Mouse (Mus musculus): ENCODE measurements around the gene Olfr556. TPM values are rescaled to one million over a fixed set of nuclear protein-coding genes. Genes with fewer than 3 reads are reported as not detected.
A peak's percentile ranks its signal among the peaks of the same experiment; 100 is the strongest.
"Not testable (repeated sequence)": the region's sequence is repeated elsewhere in the genome, so short reads cannot be mapped to it uniquely, and the experiment has no call there.

Gene Olfr556
- not detected in 2 replicates for polyA plus RNA-seq (2012; rRNA removed)

DNA sequence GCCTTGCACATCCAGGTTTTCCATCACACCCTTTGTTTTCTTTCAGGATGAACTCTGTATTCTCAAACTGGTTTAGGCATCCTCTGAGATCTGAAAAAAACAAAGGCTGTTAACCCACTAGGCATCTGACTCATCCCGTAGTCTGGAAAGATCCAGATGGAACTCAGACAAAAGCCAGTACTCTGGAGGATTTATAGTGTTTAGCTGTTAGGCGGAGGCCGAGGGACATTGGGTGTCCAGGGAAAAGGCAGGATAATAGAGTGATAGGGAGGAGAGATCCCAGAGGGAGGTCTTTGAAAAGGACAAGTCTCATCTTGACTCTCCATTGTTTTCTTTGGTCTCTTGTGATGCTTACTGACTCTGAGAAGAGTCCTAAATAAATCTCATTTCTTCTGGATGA lies at the start of gene Olfr556:
Gene Olfr556 (plus strand): TSS at position 301 of the 400 bp plus-strand sequence.
- TF ChIP-seq POLR2A (IDR thresholded peaks at IDR 0.05; ENCODE audit: borderline replicate concordance, extremely low read depth, insufficient read depth, insufficient read length, poor library complexity, severe bottlenecking) (no peak), CTCF (IDR thresholded peaks at IDR 0.05; ENCODE audit: borderline replicate concordance, extremely low read depth, insufficient read depth, insufficient read length) (no peak)
- no peak for DNase-seq (ENCODE audit: low read depth)

DNA sequence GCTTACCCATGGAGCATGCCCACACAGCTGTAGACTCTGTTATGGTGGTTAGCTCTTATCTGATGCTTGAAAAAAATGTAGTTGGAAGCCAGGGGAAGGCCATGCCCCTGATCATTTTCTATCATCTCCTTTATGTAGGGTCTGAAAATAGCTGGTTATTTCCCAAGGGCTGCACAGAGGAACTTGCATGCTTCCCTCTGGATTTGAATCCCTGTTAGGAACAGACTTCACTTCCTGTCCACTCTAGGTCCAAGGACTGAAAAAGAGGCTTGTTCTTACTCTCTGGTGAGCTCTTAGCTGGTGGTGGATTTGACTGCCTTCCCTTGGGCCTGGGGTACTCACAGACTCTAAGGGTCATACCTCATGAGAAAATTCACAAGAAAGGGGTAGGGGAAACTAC lies 46.6 kb upstream of the Olfr556 start, which contains the start of gene Olfr553:
Gene Olfr553 (minus strand): TSS at position 101 of the 400 bp plus-strand sequence.
- TF ChIP-seq CTCF (IDR thresholded peaks at IDR 0.05; ENCODE audit: borderline replicate concordance, extremely low read depth, insufficient read depth, insufficient read length) (no peak), POLR2A (IDR thresholded peaks at IDR 0.05; ENCODE audit: borderline replicate concordance, extremely low read depth, insufficient read depth, insufficient read length, poor library complexity, severe bottlenecking) (no peak)

GRCm38 (mm10) chr7:102619608-102620007 lies 45.1 kb upstream of the Olfr556 start:
- no peak for TF ChIP-seq POLR2A (IDR thresholded peaks at IDR 0.05; ENCODE audit: borderline replicate concordance, extremely low read depth, insufficient read depth, insufficient read length, poor library complexity, severe bottlenecking)
- TF ChIP-seq CTCF (IDR thresholded peaks at IDR 0.05; ENCODE audit: borderline replicate concordance, extremely low read depth, insufficient read depth, insufficient read length) = no peak
- DNase-seq (ENCODE audit: low read depth) = peak; percentile 25

More for the DNA sequence above, 46.6 kb upstream of the Olfr556 start, which contains the start of gene Olfr553:
- no peak for DNase-seq (ENCODE audit: low read depth)

DNA sequence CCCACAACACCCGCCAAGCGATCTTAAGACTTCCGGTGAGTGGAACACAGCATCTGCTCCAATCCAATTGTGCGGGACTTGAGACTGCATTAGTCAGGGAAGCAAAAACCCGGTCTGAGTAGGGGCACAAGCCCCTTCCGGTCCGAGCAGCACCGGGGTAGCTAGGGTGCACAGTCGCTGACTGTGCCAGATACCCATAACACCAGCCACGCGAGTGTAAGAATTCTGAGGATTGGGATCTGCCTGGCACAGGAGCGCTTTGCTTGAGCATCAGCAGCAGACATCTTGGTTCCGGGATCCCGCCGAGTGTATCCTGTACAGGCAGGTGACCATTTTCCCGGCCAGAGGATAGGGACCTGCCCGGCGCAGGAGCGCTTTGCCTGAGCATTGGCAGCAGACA lies 44.3 kb upstream of the Olfr556 start:
- DNase-seq (ENCODE audit: low read depth) = not testable (repeated sequence)

DNA sequence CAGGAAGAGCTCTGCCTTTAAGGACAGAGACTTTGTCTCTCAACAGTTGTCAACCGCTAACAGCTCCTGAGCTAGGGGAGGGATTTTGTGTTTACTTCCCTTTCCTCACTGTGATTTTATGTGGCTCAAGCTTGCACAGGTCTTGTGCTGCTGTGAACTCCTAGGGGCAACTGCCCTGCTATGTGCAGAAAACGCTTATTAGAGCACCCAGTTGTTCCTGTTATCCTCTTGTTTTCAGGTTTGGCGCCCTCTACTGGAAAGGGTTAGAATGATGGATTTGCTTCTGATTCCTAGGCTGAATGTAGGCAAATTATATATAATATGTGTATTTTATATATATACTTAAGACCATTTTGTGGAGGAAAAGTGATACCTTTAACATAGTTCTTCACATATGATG lies 28.0 kb upstream of the Olfr556 start:
- TF ChIP-seq POLR2A (IDR thresholded peaks at IDR 0.05; ENCODE audit: borderline replicate concordance, extremely low read depth, insufficient read depth, insufficient read length, poor library complexity, severe bottlenecking) (no peak), CTCF (IDR thresholded peaks at IDR 0.05; ENCODE audit: borderline replicate concordance, extremely low read depth, insufficient read depth, insufficient read length) (peak; percentile 16; the same call in 1 of the 2 replicates)
- DNase-seq (ENCODE audit: low read depth) = peak; percentile 47

- TF ChIP-seq POLR2A (IDR thresholded peaks at IDR 0.05; ENCODE audit: borderline replicate concordance, extremely low read depth, insufficient read depth, insufficient read length, poor library complexity, severe bottlenecking) (no peak), CTCF (IDR thresholded peaks at IDR 0.05; ENCODE audit: borderline replicate concordance, extremely low read depth, insufficient read depth, insufficient read length) (no peak)
- DNase-seq (ENCODE audit: low read depth) = no peak
Measured at GRCm38 (mm10) chr7:102638132-102638531, 26.6 kb upstream of the Olfr556 start, which contains the start of gene Olfr554. Gene Olfr554, plus strand, starts transcription at chr7:102638432.

DNA sequence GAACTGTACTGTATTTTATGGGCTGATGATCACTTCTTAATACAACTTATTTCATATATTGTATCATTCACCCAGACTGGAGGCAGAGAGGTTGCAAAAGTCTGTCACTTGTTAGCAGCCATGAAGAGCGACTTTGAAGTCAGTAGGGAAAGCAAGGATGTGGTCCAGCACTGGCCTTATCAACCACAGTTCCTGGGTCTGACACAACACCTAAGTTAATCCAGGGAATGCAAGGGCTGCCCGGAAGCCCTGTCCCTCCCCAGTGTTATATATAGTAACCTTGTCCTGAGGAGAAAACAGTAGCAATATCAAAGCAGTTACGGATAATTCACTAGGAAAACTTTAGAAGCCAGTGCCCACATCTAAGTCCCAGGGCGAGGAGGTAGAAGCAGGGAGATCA lies 19.8 kb upstream of the Olfr556 start:
- DNase-seq (ENCODE audit: low read depth) = not testable (repeated sequence)

GRCm38 (mm10) chr7:102658523-102658922 lies 6.2 kb upstream of the Olfr556 start, which contains the start of gene Olfr555:
Gene Olfr555, plus strand, starts transcription at chr7:102658823.
- DNase-seq (ENCODE audit: low read depth) = no peak
- TF ChIP-seq CTCF (IDR thresholded peaks at IDR 0.05; ENCODE audit: borderline replicate concordance, extremely low read depth, insufficient read depth, insufficient read length) = no peak
- TF ChIP-seq POLR2A (IDR thresholded peaks at IDR 0.05; ENCODE audit: borderline replicate concordance, extremely low read depth, insufficient read depth, insufficient read length, poor library complexity, severe bottlenecking) = no peak

DNA sequence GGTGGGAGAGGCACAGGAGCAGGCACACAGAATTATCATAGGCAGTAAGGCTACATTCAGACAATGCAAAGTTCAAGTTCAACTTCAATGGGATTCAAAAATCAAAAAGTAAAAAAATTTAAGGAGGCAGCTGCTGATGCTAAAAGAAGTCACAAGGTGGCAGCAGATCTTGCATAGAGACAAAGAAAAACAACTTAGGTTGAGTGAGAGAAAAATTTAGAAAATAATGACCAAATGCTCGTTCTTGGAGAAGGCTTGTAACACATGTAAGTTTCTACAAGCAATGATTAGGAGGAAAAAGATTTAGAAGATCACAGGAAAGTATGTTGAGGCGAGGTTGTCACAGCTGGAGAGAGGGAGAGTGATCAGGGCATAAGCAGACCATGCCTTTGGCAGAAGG lies 679 bp downstream of the Olfr556 start:
- TF ChIP-seq POLR2A (IDR thresholded peaks at IDR 0.05; ENCODE audit: borderline replicate concordance, extremely low read depth, insufficient read depth, insufficient read length, poor library complexity, severe bottlenecking) = no peak
- no peak for TF ChIP-seq CTCF (IDR thresholded peaks at IDR 0.05; ENCODE audit: borderline replicate concordance, extremely low read depth, insufficient read depth, insufficient read length)
- DNase-seq (ENCODE audit: low read depth) = peak; percentile 52

- no peak for DNase-seq (ENCODE audit: low read depth)
- TF ChIP-seq POLR2A (IDR thresholded peaks at IDR 0.05; ENCODE audit: borderline replicate concordance, extremely low read depth, insufficient read depth, insufficient read length, poor library complexity, severe bottlenecking) = no peak
- no peak for TF ChIP-seq CTCF (IDR thresholded peaks at IDR 0.05; ENCODE audit: borderline replicate concordance, extremely low read depth, insufficient read depth, insufficient read length)
Measured at GRCm38 (mm10) chr7:102676225-102676624, 11.5 kb downstream of the Olfr556 start.

- no peak for DNase-seq (ENCODE audit: low read depth)
- TF ChIP-seq CTCF (IDR thresholded peaks at IDR 0.05; ENCODE audit: borderline replicate concordance, extremely low read depth, insufficient read depth, insufficient read length) (no peak), POLR2A (IDR thresholded peaks at IDR 0.05; ENCODE audit: borderline replicate concordance, extremely low read depth, insufficient read depth, insufficient read length, poor library complexity, severe bottlenecking) (no peak)
Measured at GRCm38 (mm10) chr7:102681916-102682315, 17.2 kb downstream of the Olfr556 start.

GRCm38 (mm10) chr7:102686944-102687501 lies 22.3 kb downstream of the Olfr556 start, which contains the start of gene Trim68:
Gene Trim68, minus strand, starts transcription at chr7:102687327.
- DNase-seq (ENCODE audit: low read depth) = peak; percentile 95
- TF ChIP-seq CTCF (IDR thresholded peaks at IDR 0.05; ENCODE audit: borderline replicate concordance, extremely low read depth, insufficient read depth, insufficient read length) = no peak
- peak; percentile 36; the same call in 1 of the 2 replicates for TF ChIP-seq POLR2A (IDR thresholded peaks at IDR 0.05; ENCODE audit: borderline replicate concordance, extremely low read depth, insufficient read depth, insufficient read length, poor library complexity, severe bottlenecking)

Data from brain, embryonic 14.5 days (tissue).